Comparison of ENCODE assay signal across 39 mouse cellular contexts in the genomic region with DNA sequence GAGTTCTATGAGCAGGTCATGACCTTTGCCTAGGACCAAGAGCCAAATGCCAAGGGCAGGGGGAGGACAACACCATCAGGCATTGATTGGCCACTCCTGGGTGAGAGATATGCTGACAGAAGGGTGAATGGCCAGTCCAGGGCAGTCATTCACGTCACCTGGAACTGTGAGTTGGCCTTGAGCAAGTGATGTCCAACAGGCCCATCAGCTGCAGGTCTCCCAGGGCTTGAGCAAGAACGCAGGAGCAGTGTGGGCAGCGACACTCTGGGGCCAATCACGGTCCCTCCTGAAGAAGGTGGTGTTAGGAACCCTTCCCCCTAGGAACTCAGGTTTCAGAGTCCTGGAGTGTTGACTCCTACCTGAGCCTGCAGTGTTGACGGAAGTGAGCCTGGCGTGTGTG. TPM values are rescaled to one million over a fixed set of nuclear protein-coding genes. Genes with fewer than 3 reads are reported as not detected.
DNase-seq lines count a peak whose midpoint lies in the region; ATAC-seq lines count a peak whose summit lies in the region.
"Had no signal": no experiment of that assay in that cellular context is flagged by ENCODE, and none has a peak within 500 bp of the region (broad histone marks: within the 10 kb centered on the region; RNA-seq: fewer than 3 reads in every experiment).

No protein-coding gene starts in this region.

- H3K27me3 ChIP-seq in megakaryocyte, embryonic 14.5 days (replicated peaks) = peaks cover 33% of the 10 kb centered on the region
- H3K27me3 ChIP-seq: CH12.LX; forebrain, embryonic 15.5 days; limb, embryonic 15.5 days had no signal

- no peak for ATAC-seq in megakaryocyte, adult 5-6 weeks (ENCODE audit: poor library complexity, severe bottlenecking)
- 0 out of 2 replicates have a peak, but pooled peaks have one; percentile 19 for ATAC-seq in monocyte, adult 5-6 weeks (replicated peaks; ENCODE audit: insufficient number of reproducible peaks, low FRiP score, low TSS enrichment, poor library complexity, severe bottlenecking)
- ATAC-seq: activated CD4-positive, CD25-positive, alpha-beta regulatory T cell, adult 4 months; forebrain, embryonic 15.5 days; inflammation-experienced regulatory T-cells, adult 6 months; midbrain, embryonic 16.5 days had no signal

- no peaks in the 10 kb centered on the region for H3K9me3 ChIP-seq in megakaryocyte, embryonic 14.5 days
- H3K9me3 ChIP-seq: embryonic facial prominence, embryonic 13.5 days; forebrain, embryonic 10.5 days; forebrain, embryonic 15.5 days; hindbrain, embryonic 10.5 days; hindbrain, embryonic 15.5 days; limb, embryonic 10.5 days; limb, embryonic 15.5 days; neural tube, embryonic 12.5 days had no signal

- H3K4me1 ChIP-seq in megakaryocyte, embryonic 14.5 days = peaks cover 23% of the 10 kb centered on the region
- H3K4me1 ChIP-seq: forebrain, embryonic 15.5 days; hindbrain, embryonic 15.5 days; limb, embryonic 15.5 days; neural tube, embryonic 12.5 days had no signal

- H3K4me3 ChIP-seq in megakaryocyte, embryonic 14.5 days (replicated peaks) = peak overlapping the region; percentile 33
- H3K4me3 ChIP-seq: embryonic facial prominence, embryonic 13.5 days; forebrain, embryonic 10.5 days; forebrain, embryonic 15.5 days; gastrocnemius, adult 2 months; hindbrain, embryonic 10.5 days; hindbrain, embryonic 15.5 days; limb, embryonic 10.5 days; limb, embryonic 15.5 days; myocyte; neural tube, embryonic 12.5 days had no signal

- DNase-seq in adrenal gland, postnatal 10 days = peak; percentile 18
- DNase-seq in adrenal gland, adult 2 months = no peak
- DNase-seq in thymus, postnatal 14 days = no peak
- no peak for DNase-seq in thymus, postnatal 36 days
- no peak for DNase-seq in adipocyte (ENCODE audit: low spot score)
- DNase-seq: adrenal gland, postnatal 14 days; cerebellum, adult 11-12 months; cerebellum, postnatal 10 days; gastrocnemius, adult 2 months; heart, postnatal 14 days; kidney, postnatal 14 days; layer of hippocampus, adult 9-11 months; thymus, postnatal 4 days had no signal

- peaks cover 2% of the 10 kb centered on the region for H3K36me3 ChIP-seq in megakaryocyte, embryonic 14.5 days (replicated peaks; ENCODE audit: low read length)
- H3K36me3 ChIP-seq: forebrain, embryonic 15.5 days; hindbrain, embryonic 15.5 days; neural tube, embryonic 12.5 days had no signal

RNA-seq across cellular contexts. Expression of gene Gls2, which starts 7.6 kb away (rescaled TPM):
- 10 to 100 TPM; 12.8 to 22.3 TPM for total RNA-seq in adrenal gland, postnatal 10 days (2021)
- 1 to 10 TPM; 2.5 to 3.7 TPM for total RNA-seq in adrenal gland, adult 2 months (2021)
- polyA plus RNA-seq in adrenal gland, adult 2 months (2012; rRNA removed) = 3.8 and 7.5 TPM in 2 replicates
- 1.8 TPM in 1 of 2 replicates, not detected in the other for polyA plus RNA-seq in megakaryocyte, embryonic 14.5 days (2012; ENCODE audit: insufficient read depth, low replicate concordance)
- 0.71 TPM in 1 of 2 replicates, not detected in the other for total RNA-seq in megakaryocyte, adult 5-6 weeks (2015)
- not detected in 2 replicates for total RNA-seq in megakaryocyte, adult 5-6 weeks (2017)
- total RNA-seq in monocyte, adult 5-6 weeks (2017) = not detected in 3 replicates

RNA-seq across cellular contexts. Expression of gene Spryd4, which starts 9.8 kb away (rescaled TPM):
- total RNA-seq in adrenal gland, postnatal 10 days (2021) = 10 to 100 TPM; 21.6 to 27.3 TPM
- total RNA-seq in adrenal gland, adult 2 months (2021) = 10 to 100 TPM; 14.3 to 17.0 TPM
- 5.8 and 7.4 TPM in 2 replicates for polyA plus RNA-seq in adrenal gland, adult 2 months (2012; rRNA removed)
- 0.73 TPM in 1 of 2 replicates, not detected in the other for polyA plus RNA-seq in megakaryocyte, embryonic 14.5 days (2012; ENCODE audit: insufficient read depth, low replicate concordance)
- 6.5 and 6.9 TPM in 2 replicates for total RNA-seq in megakaryocyte, adult 5-6 weeks (2015)
- 9.0 and 10.6 TPM in 2 replicates for total RNA-seq in megakaryocyte, adult 5-6 weeks (2017)
- 5.1 to 9.0 TPM (median 7.3 TPM) in 3 replicates for total RNA-seq in monocyte, adult 5-6 weeks (2017)

RNA-seq across cellular contexts. Expression of gene Rbms2, which starts 21.8 kb away (rescaled TPM):
- 10 to 100 TPM; 65.3 to 74.8 TPM for total RNA-seq in adrenal gland, postnatal 10 days (2021)
- 100 to 1,000 TPM in 1 of 2 experiments, 10 to 100 TPM in 1; 99.3 to 124 TPM for total RNA-seq in adrenal gland, adult 2 months (2021)
- polyA plus RNA-seq in adrenal gland, adult 2 months (2012; rRNA removed) = 118 and 130 TPM in 2 replicates
- polyA plus RNA-seq in megakaryocyte, embryonic 14.5 days (2012; ENCODE audit: insufficient read depth, low replicate concordance) = 1.6 and 7.6 TPM in 2 replicates
- 2.9 and 4.0 TPM in 2 replicates for total RNA-seq in megakaryocyte, adult 5-6 weeks (2015)
- total RNA-seq in megakaryocyte, adult 5-6 weeks (2017) = 1.5 and 5.4 TPM in 2 replicates
- total RNA-seq in monocyte, adult 5-6 weeks (2017) = 2.2 to 23.9 TPM (median 6.5 TPM) in 3 replicates

RNA-seq across cellular contexts. Expression of gene Mip, which starts 23.8 kb away (rescaled TPM):
- not detected for total RNA-seq in adrenal gland, postnatal 10 days (2021)
- not detected for total RNA-seq in adrenal gland, adult 2 months (2021)
- polyA plus RNA-seq in adrenal gland, adult 2 months (2012; rRNA removed) = not detected in 2 replicates
- not detected in 2 replicates for polyA plus RNA-seq in megakaryocyte, embryonic 14.5 days (2012; ENCODE audit: insufficient read depth, low replicate concordance)
- not detected in 2 replicates for total RNA-seq in megakaryocyte, adult 5-6 weeks (2015)
- 0.33 TPM in 1 of 2 replicates, not detected in the other for total RNA-seq in megakaryocyte, adult 5-6 weeks (2017)
- not detected in 3 replicates for total RNA-seq in monocyte, adult 5-6 weeks (2017)
- total RNA-seq: adrenal gland, postnatal 14 days; CH12.LX; common myeloid progenitor, adult 5-6 weeks; gastrocnemius, adult 2 months; gastrocnemius, postnatal 4 days; heart, adult 8-10 months; heart, postnatal 14 days; left cerebral cortex, postnatal 10 days had no signal
- polyA plus RNA-seq: activated CD4-positive, CD25-positive, alpha-beta regulatory T cell, adult 4 months; C2C12; frontal cortex, adult 2 months; heart, embryonic 14.5 days; hindbrain, embryonic 15.5 days; inflammation-experienced regulatory T-cells, adult 6 months; kidney, embryonic 14.5 days; lung, embryonic 16.5 days; midbrain, embryonic 11.5 days; myocyte; neural tube, embryonic 12.5 days had no signal

RNA-seq across cellular contexts. Expression of gene Timeless, which starts 30.0 kb away (rescaled TPM):
- total RNA-seq in adrenal gland, postnatal 10 days (2021) = 10 to 100 TPM; 16.4 to 21.9 TPM
- 1 to 10 TPM; 4.8 to 7.2 TPM for total RNA-seq in adrenal gland, adult 2 months (2021)
- 1.9 and 2.8 TPM in 2 replicates for polyA plus RNA-seq in adrenal gland, adult 2 months (2012; rRNA removed)
- polyA plus RNA-seq in megakaryocyte, embryonic 14.5 days (2012; ENCODE audit: insufficient read depth, low replicate concordance) = 2.2 and 8.3 TPM in 2 replicates
- 14.1 and 16.1 TPM in 2 replicates for total RNA-seq in megakaryocyte, adult 5-6 weeks (2015)
- total RNA-seq in megakaryocyte, adult 5-6 weeks (2017) = 33.2 and 34.2 TPM in 2 replicates
- total RNA-seq in monocyte, adult 5-6 weeks (2017) = 6.0 to 13.5 TPM (median 9.7 TPM) in 3 replicates
